Mouse (Mus musculus) bone marrow macrophage, adult 2 months (primary cell): ENCODE data around the gene Rnf169.

ENCODE experiments used
- CTCF ChIP-seq: IDR thresholded peaks from 2 replicates; pipeline ENCODE4 v1.5.1; 2012; ENCODE audit warnings: low read depth, mild to moderate bottlenecking, low read length, moderate library complexity
- POLR2A ChIP-seq: IDR thresholded peaks from 2 replicates; pipeline ENCODE4 v1.6.1; 2012; ENCODE audit warnings: mild to moderate bottlenecking, low read depth, low read length, borderline replicate concordance

DNA sequence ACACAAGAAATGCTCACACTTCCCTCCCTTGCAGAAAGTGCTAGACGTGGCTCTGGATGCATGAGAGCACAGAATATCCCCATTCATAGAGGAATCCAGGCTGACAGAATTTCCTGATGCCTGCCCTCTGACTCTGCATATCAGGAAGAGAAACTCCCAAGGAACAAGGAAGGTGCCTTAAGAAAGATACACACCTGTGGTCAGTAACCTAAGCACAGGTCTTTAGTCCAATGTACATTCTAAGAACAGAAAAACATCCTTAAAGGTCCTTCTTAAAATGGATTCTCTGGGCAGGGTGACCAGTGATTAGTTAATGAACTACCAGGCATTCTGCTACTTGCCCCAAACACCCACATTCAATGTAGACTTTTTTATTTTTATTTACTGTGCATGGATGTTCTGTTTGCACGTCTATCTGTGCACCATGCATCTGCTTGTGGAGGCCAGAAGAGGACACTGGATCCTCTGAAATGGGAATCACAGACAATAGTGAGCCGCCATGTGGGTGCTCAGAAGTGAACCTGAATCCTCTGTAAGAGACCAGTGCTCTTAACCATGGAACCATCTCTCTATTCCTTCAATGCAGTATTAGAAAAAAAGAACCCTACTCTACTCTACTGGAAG, 16.9 kb downstream of the Rnf169 start:
- TF ChIP-seq CTCF (no peak), POLR2A (no peak)
